Mouse (Mus musculus): ENCODE measurements around the gene Cacna1b. TPM values are rescaled to one million over a fixed set of nuclear protein-coding genes. Genes with fewer than 3 reads are reported as not detected.

Cacna1b gene
- polyA plus RNA-seq (2017; shearing (Covaris generic)), result 0.04 TPM

DNA sequence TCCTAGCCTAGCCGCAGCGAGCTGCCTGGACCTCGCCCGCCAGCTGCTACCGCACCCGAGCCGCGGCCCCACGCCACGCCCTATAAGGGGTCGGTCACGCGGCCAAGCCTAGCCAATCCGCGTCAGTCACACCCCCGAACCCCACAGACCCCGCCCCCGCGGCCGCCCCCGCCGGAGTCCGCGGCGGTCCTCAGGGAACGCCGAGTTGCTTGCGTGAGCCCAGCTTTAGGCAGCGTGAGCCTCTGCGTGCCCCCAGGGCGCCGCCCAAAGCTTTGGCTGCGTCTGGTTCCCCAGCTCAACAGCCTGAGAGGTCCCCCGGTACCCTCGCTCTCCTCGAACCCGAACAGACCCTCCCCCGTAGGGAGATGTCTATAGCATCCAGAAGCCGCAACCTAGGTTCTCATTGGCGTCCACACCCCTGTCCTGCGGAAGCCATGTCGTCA is at the start of gene Cacna1b:
TSS of gene Cacna1b (minus strand) at position 38 of the 443 bp plus-strand sequence.

Other genes starting within 250 kb of the Cacna1b start
- gene Ehmt1, start 156.5 kb upstream of the Cacna1b start, polyA plus RNA-seq (2017; shearing (Covaris generic)), result 42.3 TPM
- 154 TPM for gene Arrdc1, start 172.1 kb upstream of the Cacna1b start, polyA plus RNA-seq (2017; shearing (Covaris generic))
- gene Zmynd19, start 186.6 kb upstream of the Cacna1b start, polyA plus RNA-seq (2017; shearing (Covaris generic)), result 17.7 TPM
- 11.7 TPM for gene Dph7, start 199.2 kb upstream of the Cacna1b start, polyA plus RNA-seq (2017; shearing (Covaris generic))
- gene Mrpl41, start 211.9 kb upstream of the Cacna1b start, polyA plus RNA-seq (2017; shearing (Covaris generic)), result 63.3 TPM
- 84.0 TPM for gene Pnpla7, start 212.9 kb upstream of the Cacna1b start, polyA plus RNA-seq (2017; shearing (Covaris generic))

All from effector memory CD4-positive, alpha-beta T cell, adult 5 months (primary cell).